Mouse (Mus musculus): ENCODE results near the gene Top3a.
"Not testable (repeated sequence)": the region's sequence is repeated elsewhere in the genome, so short reads cannot be mapped to it uniquely, and the experiment has no call there.

Top3a gene

DNA sequence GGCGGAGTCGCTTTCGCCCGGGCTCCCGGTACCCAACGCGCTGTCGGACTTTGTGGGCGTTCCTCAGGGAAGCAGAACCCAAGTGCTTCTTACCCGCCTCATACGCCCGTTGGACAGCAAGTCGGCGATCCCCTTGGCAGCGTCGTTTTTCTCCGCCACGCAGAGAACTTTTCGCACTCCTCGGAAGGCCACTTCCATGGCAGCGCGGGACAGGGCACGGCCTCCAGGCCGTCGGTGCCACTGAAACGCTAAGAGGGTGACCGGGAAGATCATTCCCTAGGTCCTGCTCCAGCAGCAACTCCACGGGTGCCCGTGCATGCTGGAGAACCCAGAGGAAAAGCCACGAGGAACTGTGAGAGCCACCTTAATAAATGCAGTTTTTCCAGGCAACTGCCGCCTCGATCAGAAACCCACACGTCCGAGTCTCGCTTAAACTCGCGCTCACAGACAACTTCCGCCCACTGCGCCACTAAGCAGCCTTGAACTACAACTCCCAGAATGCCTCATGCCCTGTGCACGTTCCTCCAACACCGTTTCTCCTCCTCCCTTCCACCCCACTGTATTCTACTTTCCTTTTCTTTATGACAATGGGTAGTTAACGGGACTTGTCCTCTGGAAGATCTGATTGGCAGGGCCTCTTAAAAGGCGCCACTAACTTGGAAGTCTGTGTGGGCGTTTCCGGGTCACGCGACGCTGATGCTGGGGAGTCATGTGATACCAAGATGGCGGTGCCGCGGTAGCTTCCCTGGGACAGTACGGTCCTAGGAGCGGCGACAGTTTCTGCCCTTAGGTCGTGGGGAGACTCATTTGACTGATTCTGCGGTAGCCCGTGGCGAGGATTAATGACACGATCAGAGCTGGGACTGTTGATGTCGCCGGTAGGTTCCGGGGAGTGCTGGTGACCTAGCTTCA, at the start of gene Top3a, which contains the start of gene Smcr8:
Gene Top3a, minus strand, starts transcription at position 537 of the 912 bp plus-strand sequence.
Gene Smcr8, plus strand, starts transcription at position 696 of the 912 bp plus-strand sequence.
- peak; percentile 76 for DNase-seq

DNA sequence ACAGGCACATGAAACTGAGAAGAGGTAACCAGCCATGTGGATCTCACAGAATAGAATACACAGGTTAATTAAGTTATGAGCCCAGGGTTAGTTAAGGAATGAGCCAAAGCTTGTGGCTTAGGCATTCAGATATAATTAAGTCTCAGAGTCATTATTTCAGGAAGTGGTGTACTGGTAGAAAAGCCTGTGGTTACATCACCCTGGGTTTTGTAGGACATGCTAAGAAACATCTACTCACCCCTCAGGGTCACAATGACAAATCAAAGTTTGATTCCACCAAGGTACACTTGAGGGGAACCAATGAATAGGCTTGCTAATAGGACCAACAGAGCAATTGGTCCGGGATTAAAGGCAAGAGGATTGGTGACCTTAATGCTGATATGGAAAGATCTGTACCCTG, 49.5 kb upstream of the Top3a start:
- DNase-seq, result no peak

DNA sequence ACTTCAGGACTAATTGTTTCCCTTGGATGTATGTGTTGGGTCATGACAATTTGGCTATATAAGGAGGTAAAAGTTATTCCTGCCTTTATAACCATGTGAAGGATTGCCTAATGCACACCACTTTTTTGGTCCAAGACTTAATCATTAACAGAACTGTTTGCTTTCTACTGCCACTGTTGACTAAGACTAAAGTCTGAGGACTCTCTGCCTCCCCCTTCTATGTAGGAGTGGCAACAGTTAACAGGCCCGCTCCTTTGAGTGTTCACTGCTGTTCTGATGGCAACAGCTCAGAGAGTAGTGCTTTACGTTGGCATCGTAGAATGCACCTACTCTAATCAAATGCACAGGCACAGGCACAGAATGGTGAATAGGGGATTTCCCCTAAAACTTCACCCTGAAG, 48.0 kb upstream of the Top3a start:
- no peak for DNase-seq

DNA sequence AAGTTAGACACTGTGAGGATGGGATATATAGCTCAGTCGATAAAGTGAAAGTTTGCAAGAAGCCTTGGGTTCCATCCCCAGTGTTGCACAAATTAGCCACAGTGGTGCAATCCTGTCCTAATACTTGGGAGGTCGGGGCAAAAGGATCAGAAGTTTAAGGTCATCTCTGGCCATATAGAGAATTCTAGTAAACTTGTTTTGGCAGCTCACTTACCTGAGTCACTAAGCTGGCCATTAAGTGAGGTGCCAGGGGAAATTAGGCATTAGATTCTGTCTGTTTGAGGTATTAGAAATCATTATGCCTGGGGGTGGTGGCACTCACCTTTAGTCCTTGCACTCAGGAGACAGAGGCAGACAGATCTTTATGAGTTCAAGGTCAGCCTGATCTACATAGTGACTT, 46.6 kb upstream of the Top3a start:
- no peak for DNase-seq

DNA sequence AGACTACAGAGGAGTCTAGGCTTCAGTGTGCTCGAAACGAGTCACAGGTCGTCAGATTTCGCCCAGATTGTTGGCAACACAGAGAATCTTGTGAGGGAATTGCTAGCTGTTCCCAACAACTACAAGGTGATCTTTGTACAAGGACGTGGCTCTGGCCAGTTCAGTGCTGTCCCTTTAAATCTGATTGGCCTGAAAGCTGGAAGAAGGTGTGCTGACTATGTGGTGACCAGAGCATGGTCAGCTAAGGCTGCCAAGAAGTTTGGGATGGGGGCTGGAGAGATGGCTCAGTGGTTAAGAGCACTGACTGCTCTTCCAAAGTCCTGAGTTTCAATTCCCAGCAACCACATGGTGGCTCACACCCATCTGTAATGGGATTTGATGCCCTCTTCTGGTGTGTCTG, 39.2 kb upstream of the Top3a start:
- no peak for DNase-seq

DNA sequence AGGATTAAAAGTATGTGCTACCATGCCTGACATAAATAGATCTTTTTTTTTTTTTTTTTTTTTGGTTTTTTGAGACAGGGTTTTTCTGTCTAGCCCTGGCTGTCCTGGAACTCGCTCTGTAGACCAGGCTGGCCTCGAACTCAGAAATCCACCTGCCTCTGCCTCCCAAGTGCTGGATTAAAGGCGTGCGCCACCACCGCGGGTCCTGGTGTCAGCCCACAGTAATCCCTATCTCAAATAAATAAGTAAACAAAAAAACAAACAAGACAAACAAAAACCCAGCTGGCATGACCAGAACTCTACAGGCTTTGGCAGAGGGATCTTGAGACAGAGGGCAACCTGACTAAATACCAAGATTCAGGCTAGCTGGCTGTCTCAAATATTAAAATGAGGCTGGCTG, 34.5 kb upstream of the Top3a start, which contains the start of gene Shmt1:
Gene Shmt1, minus strand, starts transcription at position 101 of the 400 bp plus-strand sequence.
- not testable (repeated sequence) for DNase-seq

DNA sequence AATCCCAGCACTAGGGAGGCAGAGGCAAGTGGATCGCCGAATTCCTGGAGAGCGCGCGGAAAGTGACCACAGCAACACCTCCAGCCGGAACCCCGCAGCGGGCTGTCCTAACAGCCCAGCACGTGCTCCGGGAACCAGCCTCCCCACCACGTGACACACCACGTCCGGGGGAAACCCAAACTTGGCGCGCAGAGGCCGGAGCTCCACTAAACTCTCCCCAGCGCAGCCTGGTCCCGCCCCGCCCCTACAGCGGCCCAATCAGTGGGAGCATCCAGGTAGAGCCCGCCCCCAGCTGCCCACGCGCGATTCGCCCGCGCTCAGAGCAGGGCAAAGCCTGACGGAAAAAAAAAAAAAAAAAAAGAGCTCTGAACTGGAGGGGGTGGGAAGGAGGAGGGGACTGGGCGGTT, 33.9 kb upstream of the Top3a start:
- peak; percentile 90 for DNase-seq

DNA sequence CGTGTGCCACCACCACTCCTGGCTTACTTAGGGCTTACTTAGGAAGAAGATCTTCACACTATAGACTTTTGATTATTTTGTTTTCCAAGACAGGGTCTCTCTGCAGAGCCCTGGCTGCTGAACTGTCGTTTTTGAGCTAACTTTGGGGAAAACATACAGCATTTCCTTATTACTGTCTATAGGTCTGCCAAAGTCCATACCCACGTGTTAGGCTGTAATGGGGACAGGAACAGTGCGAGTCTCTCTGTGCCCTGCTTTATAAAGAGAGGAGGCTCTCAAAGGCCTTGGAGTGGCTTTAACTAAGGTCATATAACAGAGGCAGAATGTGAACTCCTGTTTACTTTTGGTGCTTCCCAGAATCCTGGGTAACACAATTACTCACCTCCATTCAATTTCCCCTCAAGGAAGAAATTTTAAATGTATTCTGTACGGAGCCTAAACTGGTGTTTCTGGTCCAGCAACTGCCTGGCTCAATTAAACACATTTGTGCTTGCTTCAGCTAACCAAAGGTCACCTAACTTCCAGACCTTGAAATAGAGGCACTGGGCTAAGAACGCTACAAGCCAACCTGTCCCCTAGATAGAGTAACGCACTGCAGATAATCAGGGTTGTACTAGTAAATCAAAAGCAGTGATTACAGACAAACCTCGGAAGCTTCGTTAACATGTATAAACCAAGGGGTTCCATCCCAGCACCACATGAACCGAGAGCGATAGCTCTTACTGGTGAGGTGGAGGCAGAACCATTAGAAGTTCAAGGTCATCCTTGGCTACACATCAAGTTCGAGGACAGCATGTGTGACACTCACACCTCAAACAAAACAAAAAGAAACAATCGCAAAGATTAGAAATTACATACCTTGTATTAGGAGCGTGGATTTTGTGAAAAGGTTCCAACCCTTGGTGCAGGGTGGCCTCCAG, 33.1 kb upstream of the Top3a start:
- DNase-seq, result no peak

DNA sequence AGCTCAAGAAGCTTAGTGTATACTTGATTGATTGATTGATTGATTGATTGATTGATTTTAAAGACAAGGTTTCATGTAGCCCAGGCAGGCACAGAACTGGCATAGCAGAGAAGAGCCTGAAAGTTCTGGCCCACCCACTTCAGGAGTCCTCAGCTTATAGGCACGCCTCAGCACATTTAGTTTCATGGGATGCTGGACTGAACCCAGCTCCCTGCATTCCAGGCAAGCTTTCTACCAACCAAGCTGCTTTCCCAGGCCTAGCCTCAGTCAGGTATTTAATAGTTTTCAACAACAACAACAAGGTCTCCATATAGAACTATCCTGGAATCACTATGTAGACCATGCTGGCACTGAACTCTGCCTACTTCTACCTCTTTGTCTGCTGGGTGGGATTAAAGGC, 32.4 kb upstream of the Top3a start:
- DNase-seq, result no peak

DNA sequence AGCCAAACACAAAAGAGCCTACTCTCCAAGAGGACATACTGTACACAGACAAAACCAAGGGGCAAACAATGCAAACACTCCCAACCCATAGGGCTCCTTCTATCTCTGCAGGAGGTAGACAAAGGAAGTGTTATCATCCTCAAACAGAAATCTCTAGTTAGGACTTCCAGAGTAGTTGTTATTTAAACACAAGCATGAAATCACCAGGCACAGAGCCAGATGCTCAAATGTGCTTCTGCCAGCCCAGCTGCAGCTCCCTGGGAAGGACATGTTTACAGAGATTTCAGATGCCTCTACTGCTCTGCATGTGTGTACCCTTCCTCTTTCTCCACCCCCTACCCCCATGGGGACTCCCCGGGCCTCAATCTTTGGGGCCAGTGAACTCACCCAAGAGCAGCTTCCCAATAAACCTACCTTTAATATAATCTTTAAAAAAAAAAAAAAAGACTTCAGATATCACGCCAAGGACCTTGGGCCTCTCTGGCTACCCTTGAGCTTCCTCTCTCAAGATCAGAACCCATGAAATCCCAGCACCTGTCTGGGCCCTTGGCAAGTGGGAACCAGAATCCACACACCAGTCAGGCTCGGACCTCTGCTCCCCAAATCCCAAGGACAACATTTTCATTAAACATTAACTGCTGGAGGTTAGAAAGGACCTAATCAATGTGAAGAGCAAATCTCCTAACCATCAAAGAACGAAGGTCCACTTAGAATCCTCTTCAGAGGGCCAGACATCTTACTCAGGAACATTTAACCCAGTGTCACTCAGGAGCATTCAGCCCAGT, 31.3 kb upstream of the Top3a start:
- DNase-seq, result peak; percentile 16

DNA sequence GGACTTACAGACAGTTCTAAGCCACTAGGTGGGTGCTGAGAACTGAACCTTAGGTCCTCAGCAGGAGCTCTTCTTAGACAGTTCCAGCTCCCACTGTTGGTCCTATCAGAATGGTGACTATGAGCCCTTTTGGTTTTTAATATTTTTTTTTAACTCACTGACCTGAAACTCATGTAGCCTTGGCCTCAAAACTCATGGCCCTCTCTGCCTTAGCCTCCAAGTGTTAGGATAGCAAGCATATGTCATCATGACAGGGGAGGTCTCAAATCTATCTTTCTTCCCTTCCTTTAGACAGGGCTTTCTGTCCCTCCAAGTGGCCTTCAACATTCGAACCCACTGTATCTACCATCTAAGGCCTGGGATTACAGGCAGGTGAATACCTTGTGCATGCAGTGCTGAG, 23.7 kb upstream of the Top3a start:
- no peak for DNase-seq

DNA sequence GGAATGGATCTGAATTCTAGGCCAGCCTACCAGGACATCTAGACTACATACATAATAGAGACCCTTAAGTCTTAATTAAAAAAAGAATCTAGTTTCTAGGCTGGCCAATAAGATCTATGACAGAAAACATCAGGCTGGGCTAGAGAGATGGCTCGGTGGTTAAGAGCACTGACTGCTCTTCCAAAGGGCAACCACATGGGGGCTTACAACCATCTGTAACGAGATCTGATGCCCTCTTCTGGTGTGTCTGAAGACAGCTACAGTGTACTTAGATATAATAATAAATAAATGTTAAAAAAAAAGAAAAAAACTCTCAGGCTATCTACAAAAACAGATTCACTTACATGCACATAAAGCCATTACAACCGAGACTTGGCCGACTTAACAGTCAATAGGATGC, 22.8 kb upstream of the Top3a start:
- DNase-seq, result no peak

DNA sequence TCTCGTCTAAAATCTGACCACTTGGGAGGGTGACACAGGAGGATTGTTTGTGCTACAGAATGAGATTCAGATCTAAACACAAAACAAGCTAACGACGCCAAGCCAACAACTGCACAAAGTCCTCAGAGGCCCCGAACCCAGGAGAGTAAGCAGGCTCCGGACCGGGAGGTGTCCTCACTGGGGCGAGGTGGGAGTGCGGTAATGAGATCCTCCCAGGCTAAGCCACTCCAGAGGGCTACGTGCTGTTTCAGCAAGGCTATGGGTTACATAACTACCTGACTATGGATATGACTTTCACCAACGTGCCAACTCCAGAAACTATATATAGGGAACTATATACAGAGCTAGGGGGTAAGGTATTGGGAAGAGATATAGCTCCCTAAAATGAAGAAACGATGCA, 19.2 kb upstream of the Top3a start:
- DNase-seq, result no peak

DNA sequence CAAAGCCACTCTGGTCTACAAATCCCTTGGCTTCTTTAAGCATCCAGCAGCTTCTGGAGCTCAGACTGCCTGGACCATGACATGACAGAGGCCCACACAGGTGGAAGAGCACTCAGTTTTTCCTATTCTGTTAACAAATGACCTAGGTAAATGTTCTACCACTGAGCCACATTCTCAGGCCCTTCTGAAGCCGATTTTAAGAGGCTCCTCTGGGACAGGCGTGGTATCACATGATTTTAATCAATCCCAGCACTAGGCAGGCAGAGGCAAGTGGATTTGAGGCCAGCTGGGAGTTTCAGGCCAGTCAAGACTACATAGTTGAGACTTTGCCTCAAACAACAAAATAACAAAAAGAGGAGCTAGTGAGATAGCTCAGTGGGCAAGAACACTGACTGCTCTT, 13.3 kb upstream of the Top3a start:
- no peak for DNase-seq

DNA sequence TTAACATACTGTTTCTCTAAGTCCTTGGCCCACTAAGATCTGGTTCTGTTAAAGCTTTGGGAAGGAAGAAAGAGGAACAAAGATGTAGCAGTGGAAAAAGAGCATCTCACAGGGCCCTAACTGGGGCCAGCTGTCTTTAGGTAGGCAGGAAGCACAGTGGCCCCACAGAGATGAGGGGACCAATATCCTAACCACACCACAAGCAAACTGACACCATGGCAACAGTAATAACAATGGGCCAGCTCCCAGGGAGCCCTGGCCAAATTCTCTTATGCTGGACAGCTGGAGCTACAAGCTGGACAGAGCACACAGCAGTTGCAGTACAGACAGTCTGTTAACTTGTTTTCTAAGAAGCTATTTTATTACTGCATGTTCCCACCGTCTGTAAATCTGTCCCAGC, 10.4 kb upstream of the Top3a start:
- DNase-seq, result no peak

DNA sequence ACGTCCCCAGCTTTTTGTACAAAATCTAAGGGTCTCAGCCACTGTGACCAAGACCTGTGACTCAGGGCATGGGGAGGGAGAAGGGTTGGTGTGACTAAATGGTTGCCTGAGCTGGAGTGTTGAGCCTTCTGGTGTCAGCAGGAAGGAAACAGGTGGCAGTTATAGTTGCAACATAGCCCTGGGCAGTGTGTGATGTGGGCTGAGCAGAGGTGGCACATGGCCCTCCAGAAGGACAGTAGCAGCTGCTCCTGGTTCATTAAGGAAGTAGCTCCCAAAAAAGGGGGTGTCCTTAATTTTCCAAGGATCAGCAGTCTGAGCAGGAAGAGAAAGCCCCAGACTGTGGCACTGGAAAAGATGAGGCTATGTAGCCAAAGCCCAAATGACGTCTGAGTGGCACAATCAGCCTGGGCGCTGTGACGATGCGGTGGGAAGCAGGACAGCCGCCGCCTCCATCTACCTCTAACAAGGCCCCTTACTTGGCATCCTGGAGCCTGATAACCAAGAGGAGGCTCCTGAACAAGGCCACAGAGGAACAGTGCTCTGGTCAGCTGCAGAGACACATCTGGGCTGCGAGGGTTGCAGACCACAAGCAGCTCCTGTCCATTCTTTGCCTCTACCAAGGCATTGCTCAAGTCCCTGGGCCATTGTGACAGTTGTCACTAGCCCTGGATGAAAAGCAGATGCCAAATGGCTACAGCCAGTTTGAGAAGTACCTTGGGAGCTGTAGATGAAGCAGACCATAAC, 7.2 kb upstream of the Top3a start:
- DNase-seq, result no peak

DNA sequence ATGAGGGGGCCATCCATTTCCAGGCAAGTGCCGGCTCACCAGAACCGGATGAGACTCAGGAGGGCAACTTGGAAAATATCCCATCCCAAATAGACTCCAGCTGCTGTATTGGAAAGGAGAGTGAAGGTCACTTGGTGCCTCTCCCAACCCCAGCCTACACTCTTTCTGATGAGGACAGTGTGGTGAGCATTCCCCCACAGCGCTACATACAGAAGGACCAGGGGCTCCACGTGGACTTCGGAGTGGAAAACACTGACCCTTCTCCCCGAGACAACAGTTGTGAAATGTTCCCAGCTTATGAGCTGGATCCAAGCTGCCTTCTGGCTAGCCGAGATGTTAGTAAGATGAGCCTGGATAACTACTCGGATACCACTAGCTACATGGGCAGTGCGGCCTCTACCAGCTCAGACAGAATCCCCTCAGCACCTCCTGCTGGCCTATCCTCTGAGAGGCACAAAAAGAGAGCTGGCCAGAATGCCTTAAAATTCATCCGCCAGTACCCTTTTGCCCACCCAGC, 2.6 kb upstream of the Top3a start:
- no peak for DNase-seq

DNA sequence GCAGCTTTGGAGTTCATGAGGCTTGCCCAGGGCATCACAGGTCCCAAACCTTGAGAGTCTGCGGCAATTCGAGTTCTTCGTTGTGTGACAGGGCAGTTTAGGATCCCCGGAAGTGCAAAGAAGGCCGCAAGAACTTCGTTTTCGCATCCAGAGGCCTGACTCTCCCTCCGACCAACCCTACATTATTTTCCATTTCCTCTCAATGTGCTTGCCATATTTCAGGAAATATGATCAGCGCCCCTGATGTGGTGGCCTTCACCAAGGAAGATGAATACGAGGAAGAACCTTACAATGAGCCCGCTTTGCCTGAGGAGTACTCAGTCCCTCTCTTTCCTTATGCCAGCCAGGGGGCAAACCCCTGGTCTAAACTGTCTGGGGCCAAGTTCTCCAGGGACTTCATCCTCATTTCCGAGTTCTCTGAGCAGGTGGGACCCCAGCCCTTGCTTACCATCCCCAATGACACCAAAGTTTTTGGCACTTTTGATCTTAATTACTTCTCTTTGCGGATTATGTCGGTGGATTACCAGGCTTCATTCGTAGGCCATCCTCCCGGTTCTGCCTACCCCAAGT, 721 bp upstream of the Top3a start:
- DNase-seq, result no peak

DNA sequence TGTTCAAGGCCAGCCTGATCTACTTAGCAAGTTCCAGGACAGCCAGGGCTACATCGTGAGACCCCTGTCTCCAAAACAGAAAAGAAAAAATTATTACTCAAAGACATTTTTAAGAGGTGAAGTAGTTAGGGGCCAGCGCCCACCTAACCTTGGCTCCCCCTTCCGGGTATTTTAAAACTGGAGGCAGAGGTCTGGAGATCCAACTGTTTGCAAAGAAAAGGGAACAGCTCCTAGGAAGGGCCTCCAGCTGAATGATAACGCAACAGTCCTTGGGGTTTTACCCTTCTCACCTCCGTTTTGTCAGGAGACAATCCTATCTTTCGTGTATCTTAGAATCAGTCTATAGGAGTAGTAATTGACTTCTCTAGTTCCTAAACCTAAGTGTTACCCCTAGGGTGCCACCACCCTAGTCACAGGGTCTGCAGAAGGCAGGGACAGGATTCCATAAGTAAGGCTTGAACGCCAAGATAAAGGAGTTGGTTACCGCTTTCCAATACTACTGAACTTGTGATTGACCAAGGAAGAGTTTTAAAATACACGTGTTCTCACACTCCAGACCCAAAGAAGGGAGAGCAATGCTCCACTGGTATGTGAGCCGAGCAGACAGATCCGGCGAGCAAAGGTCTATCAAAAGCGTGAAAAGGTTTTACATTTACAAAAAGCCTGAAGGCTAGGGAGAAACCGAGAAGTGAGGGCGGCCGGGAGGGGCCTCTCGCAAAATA, 897 bp downstream of the Top3a start:
- DNase-seq, result no peak

DNA sequence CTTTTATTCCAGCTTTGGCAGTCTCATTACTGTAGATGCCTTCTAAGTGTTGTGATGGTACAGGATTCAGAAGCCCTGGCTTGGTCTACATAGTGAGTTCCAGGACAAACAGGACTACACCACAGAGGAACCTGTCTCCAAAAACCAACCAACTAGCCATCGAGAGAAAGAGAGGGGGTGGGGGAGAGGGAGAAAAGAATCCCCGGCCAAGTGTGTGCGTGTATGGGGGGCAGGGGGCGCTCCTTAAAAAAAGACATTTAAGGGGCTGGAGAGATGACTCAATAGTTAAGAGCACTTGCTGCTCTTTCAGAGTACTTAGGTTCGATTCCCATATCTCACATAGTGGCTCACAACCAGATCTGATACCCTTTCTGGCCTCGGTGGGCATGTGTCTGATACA, 1.6 kb downstream of the Top3a start:
- no peak for DNase-seq

DNA sequence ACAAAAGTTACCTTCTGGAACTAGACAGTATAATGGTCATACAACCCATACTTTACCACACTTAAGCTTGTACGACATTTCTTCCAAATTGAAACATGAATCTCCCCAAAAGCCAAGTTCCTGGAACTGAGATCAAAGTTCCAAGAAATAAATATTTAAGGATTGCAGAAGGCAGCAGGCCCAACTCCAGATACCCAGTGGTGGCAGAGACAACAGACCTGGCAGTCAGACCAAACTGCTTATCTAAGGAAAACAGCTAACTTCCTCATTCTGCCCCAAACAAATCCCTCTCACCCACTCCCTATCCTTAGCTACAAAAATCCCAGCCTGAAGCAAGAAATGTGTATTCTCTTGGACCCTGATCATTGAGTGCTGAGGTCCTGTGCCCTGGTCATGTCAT, 2.3 kb downstream of the Top3a start:
- DNase-seq, result no peak
